8 mouse cellular contexts compared by ENCODE assay signal in genomic region chrX:164076040-164076775, GRCm38 (mm10). TPM values are rescaled to one million over a fixed set of nuclear protein-coding genes. Genes with fewer than 3 reads are reported as not detected.
DNase-seq lines count a peak whose midpoint lies in the region; ATAC-seq and TF ChIP-seq lines count a peak whose summit lies in the region.

Gene Siah1b, minus strand, starts transcription at chrX:164076493.

- no peak for TF ChIP-seq CTCF in bone marrow macrophage, adult 2 months (IDR thresholded peaks at IDR 0.05; ENCODE audit: low read depth, low read length)
- no peak for TF ChIP-seq CTCF in embryonic fibroblast, embryonic 13.5 days (IDR thresholded peaks at IDR 0.05; ENCODE audit: borderline replicate concordance, insufficient read depth, low read length)

- WGBS in kidney, embryonic 14.5 days, result 45% methylated on average over 54 of the region's 54 CpGs
- 22% methylated on average over 54 of the region's 54 CpGs for WGBS in limb, embryonic 15.5 days

- peak within 1 kb of the TSS; percentile 62 for H3K4me3 ChIP-seq in bone marrow macrophage, adult 2 months (ENCODE audit: insufficient read depth, low read length)
- H3K4me3 ChIP-seq in embryonic fibroblast, embryonic 13.5 days (ENCODE audit: insufficient read depth, low read length), result peak within 1 kb of the TSS; percentile 67
- peak within 1 kb of the TSS; percentile 51 for H3K4me3 ChIP-seq in kidney, embryonic 14.5 days (ENCODE audit: low read length)
- peak within 1 kb of the TSS; percentile 58 for H3K4me3 ChIP-seq in limb, embryonic 15.5 days

- H3K27me3 ChIP-seq in kidney, embryonic 14.5 days (ENCODE audit: control insufficient read depth, insufficient read depth, low read length), result no peaks in the 10 kb centered on the region
- no peaks in the 10 kb centered on the region; the same call in 1 of the 2 replicates for H3K27me3 ChIP-seq in limb, embryonic 15.5 days

- peaks cover 5% of the 10 kb centered on the region; the same call in 1 of the 2 replicates for H3K36me3 ChIP-seq in kidney, embryonic 14.5 days (ENCODE audit: control insufficient read depth, insufficient read depth, low read length)
- no peaks in the 10 kb centered on the region; the same call in 1 of the 2 replicates for H3K36me3 ChIP-seq in limb, embryonic 15.5 days

- H3K9me3 ChIP-seq in kidney, embryonic 14.5 days (ENCODE audit: control insufficient read depth, low read length), result no peaks in the 10 kb centered on the region
- no peaks in the 10 kb centered on the region for H3K9me3 ChIP-seq in limb, embryonic 15.5 days

- H3K9ac ChIP-seq in kidney, embryonic 14.5 days (ENCODE audit: low read depth, low read length), result peak within 1 kb of the TSS; percentile 57
- peak within 1 kb of the TSS; percentile 48 for H3K9ac ChIP-seq in limb, embryonic 15.5 days

- DNase-seq in A20 (ENCODE audit: low read depth, low spot score), result peak; percentile 93
- DNase-seq in heart, adult 9 months (ENCODE audit: low spot score in 2 of 2), result peak; percentile 93 to 95
- DNase-seq in monocyte, adult 2 months (ENCODE audit: low read depth in 1 of 2, low spot score in 2 of 2), result peak; percentile 75 to 87
- peak; percentile 91 to 92 for DNase-seq in spleen, postnatal 36 days (ENCODE audit: low spot score in 2 of 2)

- H3K27ac ChIP-seq in bone marrow macrophage, adult 2 months (ENCODE audit: insufficient read depth, low read depth, low read length), result peak within 1 kb of the TSS; percentile 56
- H3K27ac ChIP-seq in embryonic fibroblast, embryonic 13.5 days (ENCODE audit: insufficient read depth, low read length), result peak within 1 kb of the TSS; percentile 94
- peak within 1 kb of the TSS; percentile 77; the same call in 1 of the 2 replicates for H3K27ac ChIP-seq in kidney, embryonic 14.5 days (ENCODE audit: low read depth, low read length)
- peak within 1 kb of the TSS; percentile 91 for H3K27ac ChIP-seq in limb, embryonic 15.5 days

- peak within 1 kb of the TSS; percentile 40 for H3K4me2 ChIP-seq in kidney, embryonic 14.5 days (replicated peaks; ENCODE audit: low read depth, low read length)
- H3K4me2 ChIP-seq in limb, embryonic 15.5 days, result peak within 1 kb of the TSS; percentile 70

- peaks cover 3% of the 10 kb centered on the region; the same call in 1 of the 2 replicates for H3K4me1 ChIP-seq in bone marrow macrophage, adult 2 months (ENCODE audit: control insufficient read depth, insufficient read depth, low read length)
- H3K4me1 ChIP-seq in embryonic fibroblast, embryonic 13.5 days (ENCODE audit: control insufficient read depth, insufficient read depth, low read length), result no peaks in the 10 kb centered on the region
- no peaks in the 10 kb centered on the region for H3K4me1 ChIP-seq in kidney, embryonic 14.5 days (ENCODE audit: control insufficient read depth, insufficient read depth, low read length)
- no peaks in the 10 kb centered on the region; the same call in 1 of the 2 replicates for H3K4me1 ChIP-seq in limb, embryonic 15.5 days

- ATAC-seq in kidney, embryonic 14.5 days (ENCODE audit: low FRiP score, low TSS enrichment), result peak; percentile 99
- ATAC-seq in limb, embryonic 15.5 days (ENCODE audit: insufficient number of reproducible peaks, low FRiP score, low TSS enrichment, low read depth), result peak; percentile 98

- no peak for TF ChIP-seq POLR2A in bone marrow macrophage, adult 2 months (IDR thresholded peaks at IDR 0.05; ENCODE audit: borderline replicate concordance, low read depth, low read length)
- TF ChIP-seq POLR2A in embryonic fibroblast, embryonic 13.5 days (IDR thresholded peaks at IDR 0.05; ENCODE audit: low read depth, low read length), result peak; percentile 46

RNA-seq across cellular contexts. Expression of gene Siah1b, which starts in this region (rescaled TPM):
- 3.3 and 4.7 TPM in 2 replicates for polyA plus RNA-seq in bone marrow macrophage, adult 2 months (2012; ENCODE audit: insufficient read depth, insufficient read length, missing spikeins)
- 6.2 and 9.8 TPM in 2 replicates for polyA plus RNA-seq in embryonic fibroblast, embryonic 13.5 days (2011; ENCODE audit: insufficient read length, low read depth, missing spikeins)
- 35.9 and 36.7 TPM in 2 replicates for polyA plus RNA-seq in kidney, embryonic 14.5 days (2014; fragmentation: Nextera tagmentation; extraction: Ambion mirVana)
- 19.8 and 21.1 TPM in 2 replicates for polyA plus RNA-seq in limb, embryonic 15.5 days (2015; fragmentation: Nextera tagmentation; extraction: Ambion mirVana)

Comparison
In these comparisons a context has a peak if more than half of its experiments do, and no peak if none do; other contexts are left out.
1. Peak in every context shown above with its lines: DNase-seq, ATAC-seq, H3K4me3 ChIP-seq and H3K27ac ChIP-seq.